Mouse (Mus musculus) neural tube, embryonic 14.5 days (tissue): ENCODE measurements around the gene Gm10203. TPM values are rescaled to one million over a fixed set of nuclear protein-coding genes. Genes with fewer than 3 reads are reported as not detected.

Experiments used
- ATAC-seq: fragments of 200-750 bp; cut with Nextera tagmentation; 2 replicates; pipeline ENCODE4 v1.8.0; 2017; ENCODE audit warnings: low read depth, mild to moderate bottlenecking, moderate TSS enrichment, moderate library complexity
- H3K27ac ChIP-seq: fragments of 300-500 bp; sonication (generic); 2 replicates; pipeline ENCODE4 v1.5.1; 2014; ENCODE audit warnings: low read depth, mild to moderate bottlenecking, control low read depth, low read length, moderate library complexity, mixed read lengths
- H3K27me3 ChIP-seq: fragments of 300-500 bp; sonication (generic); 2 replicates; pipeline ENCODE4 v1.6.1; 2014; ENCODE audit warnings: low read length; ENCODE audit not compliant: control insufficient read depth, insufficient read depth
- H3K36me3 ChIP-seq: fragments of 300-500 bp; sonication (generic); 2 replicates; pipeline ENCODE4 v1.6.1; 2014; ENCODE audit warnings: low read length, mixed read lengths; ENCODE audit not compliant: control insufficient read depth, insufficient read depth
- H3K4me1 ChIP-seq: fragments of 300-500 bp; sonication (generic); 2 replicates; pipeline ENCODE4 v1.6.1; 2014; ENCODE audit warnings: low read length; ENCODE audit not compliant: control insufficient read depth, insufficient read depth
- H3K4me2 ChIP-seq: fragments of 300-500 bp; sonication (generic); 2 replicates; pipeline ENCODE4 v1.6.1; 2014; ENCODE audit warnings: mild to moderate bottlenecking, low read depth, low read length, control low read depth
- H3K4me3 ChIP-seq: fragments of 300-500 bp; sonication (generic); 2 replicates; pipeline ENCODE4 v1.5.1; 2014; ENCODE audit warnings: low read depth, low read length, control low read depth, mixed read lengths
- H3K9ac ChIP-seq: fragments of 300-500 bp; sonication (generic); replicated peaks from 2 replicates; pipeline ENCODE4 v1.6.1; 2014; ENCODE audit warnings: low read depth, mild to moderate bottlenecking, control low read depth, low read length, mixed read lengths
- H3K9me3 ChIP-seq: fragments of 300-500 bp; sonication (generic); 2 replicates; pipeline ENCODE4 v1.6.1; 2016; ENCODE audit warnings: low read length; ENCODE audit not compliant: control insufficient read depth
- WGBS: fragments of 180-500 bp; shearing (Covaris S2); extraction: QIAGEN DNeasy Blood & Tissue Kit; methylation state at CpG from one replicate; pipeline ENCODE4 v1.1.7; 2014; 5-methylcytosine and 5-hydroxymethylcytosine counted together
- polyA plus RNA-seq: library from polyadenylated mRNA; unstranded; fragments of >200 nt; fragmentation: Nextera tagmentation; extraction: Ambion mirVana; gene quantifications from 2 replicates; pipeline ENCODE4 v1.2.1, GENCODE M21; 2014

Gene Gm10203
- polyA plus RNA-seq, 1 experiment from 2014 or later = not detected

DNA sequence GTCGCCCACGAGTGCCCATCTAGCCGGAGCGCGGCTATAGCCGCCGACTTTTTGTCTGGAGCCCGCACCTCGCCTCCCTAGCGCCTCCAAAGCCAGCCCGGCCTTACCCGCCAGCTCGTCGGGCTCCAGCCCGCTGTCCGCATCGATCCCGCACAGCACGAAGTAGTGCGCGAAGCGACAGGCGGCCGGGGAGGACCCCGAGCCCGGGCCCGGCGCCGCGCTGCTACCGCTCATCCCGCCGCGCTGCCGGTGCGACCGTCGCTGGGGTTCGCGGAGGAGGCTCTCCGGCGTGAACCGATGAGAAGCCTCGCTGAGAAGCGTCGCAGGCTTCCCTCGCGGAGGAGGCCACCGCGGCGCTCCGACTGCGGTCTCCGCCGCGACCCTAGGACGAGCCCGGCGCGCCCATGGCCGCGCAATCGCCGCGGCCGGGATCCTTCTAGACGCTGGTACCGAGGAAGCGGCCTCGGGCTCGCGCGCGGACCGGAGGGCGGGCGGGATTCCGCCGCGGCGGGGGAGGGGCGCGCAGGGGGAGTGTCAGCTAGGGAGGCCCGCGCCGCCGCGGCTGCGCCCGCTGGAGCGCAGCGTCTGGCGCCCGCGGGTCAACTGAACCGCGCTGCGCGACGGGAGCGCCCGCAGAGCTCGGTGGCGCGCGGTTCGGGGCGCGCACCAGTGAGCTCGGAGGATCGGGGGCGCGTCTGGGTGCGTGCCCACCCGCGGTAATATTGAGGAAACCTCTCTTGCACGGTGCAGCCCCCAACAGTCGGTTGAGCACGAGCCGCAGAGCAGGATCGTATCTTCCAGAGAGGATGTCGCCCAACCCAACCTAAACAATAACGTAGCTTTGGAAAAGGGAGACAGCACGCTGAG lies 28.7 kb upstream of the Gm10203 start, which contains the start of gene Dennd5b:
TSS of gene Dennd5b (minus strand) at position 605 of the 867 bp plus-strand sequence.
- Histone ChIP-seq H3K27ac (peak within 1 kb of the TSS; percentile 99), H3K9me3 (no peaks in the 10 kb centered on the region), H3K4me3 (peak within 1 kb of the TSS; percentile 93), H3K4me2 (peak within 1 kb of the TSS; percentile 60), H3K4me1 (0 out of 2 replicates have a peak, but pooled peaks cover 8% of the 10 kb centered on the region), H3K9ac (peak within 1 kb of the TSS; percentile 97), H3K27me3 (no peaks in the 10 kb centered on the region), H3K36me3 (no peaks in the 10 kb centered on the region)
- under 1% methylated on average over 113 of the region's 124 CpGs for WGBS
- peak; percentile 93 for ATAC-seq

DNA sequence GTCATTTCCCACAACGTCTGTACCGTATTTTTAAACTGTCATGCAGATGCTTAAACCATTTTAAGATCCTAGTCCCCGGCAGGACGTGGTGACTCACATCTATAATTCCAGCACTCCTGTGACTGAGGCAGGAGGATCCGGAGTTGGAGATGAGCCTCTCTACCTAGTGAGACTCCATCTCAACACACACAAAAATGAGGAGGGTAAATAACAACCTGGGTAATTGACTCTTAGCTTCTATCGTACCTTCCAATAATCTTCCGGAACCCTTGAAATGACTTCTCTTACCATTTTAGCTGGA lies 28.1 kb upstream of the Gm10203 start:
- Histone ChIP-seq H3K9me3 (no peaks in the 10 kb centered on the region), H3K4me2 (peak overlapping the region; percentile 60), H3K4me1 (0 out of 2 replicates have a peak, but pooled peaks cover 8% of the 10 kb centered on the region), H3K9ac (peak overlapping the region; percentile 97), H3K36me3 (no peaks in the 10 kb centered on the region), H3K4me3 (peak overlapping the region; percentile 93), H3K27ac (peak overlapping the region; percentile 99), H3K27me3 (no peaks in the 10 kb centered on the region)
- peak; percentile 50 for ATAC-seq
- 8% methylated on average over 7 of the region's 7 CpGs for WGBS

DNA sequence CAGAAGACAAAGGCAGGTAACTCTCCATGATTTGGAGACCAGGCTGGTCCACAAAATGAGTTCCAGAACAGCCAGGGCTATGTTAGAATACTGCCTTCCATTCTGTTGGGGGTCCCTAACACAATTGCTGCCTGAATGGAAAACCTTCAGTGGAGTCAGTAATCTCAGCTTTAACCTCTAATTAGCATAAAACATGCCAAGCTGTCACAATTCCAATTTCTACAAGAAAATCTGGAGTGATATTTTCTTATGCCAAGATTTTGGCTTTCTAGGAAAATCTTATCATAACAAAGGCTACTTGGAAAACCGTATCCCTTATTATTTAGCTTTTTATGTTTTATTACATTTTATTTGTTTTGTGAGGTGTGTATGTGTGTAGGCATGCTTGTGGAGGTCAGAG lies 26.5 kb upstream of the Gm10203 start:
- H3K9me3 ChIP-seq = no peaks in the 10 kb centered on the region
- ATAC-seq = no peak
- no peak overlapping the region for H3K4me2 ChIP-seq
- 0 out of 2 replicates have a peak, but pooled peaks cover 8% of the 10 kb centered on the region for H3K4me1 ChIP-seq
- no peak overlapping the region for H3K27ac ChIP-seq
- 96% methylated on average over 1 of the region's 1 CpGs for whole genome bisulfite sequencing
- no peak overlapping the region for H3K9ac ChIP-seq
- no peaks in the 10 kb centered on the region for H3K36me3 ChIP-seq
- no peak overlapping the region for H3K4me3 ChIP-seq
- no peaks in the 10 kb centered on the region for H3K27me3 ChIP-seq

DNA sequence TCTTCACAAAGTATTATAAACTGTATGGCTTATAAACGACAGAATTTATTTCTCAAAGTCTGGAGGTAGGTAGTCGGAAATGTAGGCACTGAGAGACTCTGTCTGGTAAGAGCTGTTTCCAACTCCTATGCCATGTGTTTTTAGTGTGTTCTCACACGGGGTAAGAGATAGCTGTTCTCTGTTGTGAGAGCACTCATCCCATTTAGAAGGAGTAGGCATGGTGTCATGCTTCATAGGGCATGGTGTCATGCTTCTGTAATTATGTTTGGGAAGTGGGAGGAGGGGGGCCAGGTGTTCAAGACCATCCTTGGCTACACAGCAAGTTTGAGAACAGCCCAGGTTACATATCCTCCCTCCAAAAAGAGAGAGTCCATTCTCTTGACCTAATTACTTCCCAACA lies 22.4 kb upstream of the Gm10203 start:
- 88% methylated on average over 3 of the region's 3 CpGs for WGBS
- Histone ChIP-seq H3K36me3 (no peaks in the 10 kb centered on the region), H3K4me1 (no peaks in the 10 kb centered on the region), H3K27ac (no peak overlapping the region), H3K27me3 (no peaks in the 10 kb centered on the region), H3K4me3 (no peak overlapping the region), H3K9ac (no peak overlapping the region), H3K4me2 (no peak overlapping the region), H3K9me3 (no peaks in the 10 kb centered on the region)
- no peak for ATAC-seq

DNA sequence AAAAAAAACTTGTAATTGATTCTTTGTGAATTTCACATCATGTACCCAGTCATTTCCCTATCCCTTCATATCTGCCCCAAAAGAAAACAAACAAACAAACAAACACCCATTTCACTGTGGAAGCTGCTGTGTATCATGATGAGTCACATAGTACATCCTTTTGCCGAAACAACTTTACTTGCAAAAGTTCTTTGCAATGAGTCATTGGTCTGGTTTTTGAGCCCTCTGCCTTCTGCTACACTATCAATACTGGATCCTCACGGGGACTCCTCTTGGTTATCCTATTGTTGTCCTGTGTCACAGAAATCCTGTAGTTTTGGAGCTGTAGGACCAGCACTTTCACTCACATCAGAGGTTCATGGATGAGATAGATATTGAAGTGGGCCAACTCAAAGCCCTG lies 21.1 kb upstream of the Gm10203 start:
- WGBS = 84% methylated on average over 2 of the region's 2 CpGs
- Histone ChIP-seq H3K27ac (no peak overlapping the region), H3K4me2 (no peak overlapping the region), H3K4me1 (no peaks in the 10 kb centered on the region), H3K9me3 (no peaks in the 10 kb centered on the region), H3K27me3 (no peaks in the 10 kb centered on the region), H3K4me3 (no peak overlapping the region), H3K9ac (no peak overlapping the region), H3K36me3 (no peaks in the 10 kb centered on the region)
- ATAC-seq = no peak

DNA sequence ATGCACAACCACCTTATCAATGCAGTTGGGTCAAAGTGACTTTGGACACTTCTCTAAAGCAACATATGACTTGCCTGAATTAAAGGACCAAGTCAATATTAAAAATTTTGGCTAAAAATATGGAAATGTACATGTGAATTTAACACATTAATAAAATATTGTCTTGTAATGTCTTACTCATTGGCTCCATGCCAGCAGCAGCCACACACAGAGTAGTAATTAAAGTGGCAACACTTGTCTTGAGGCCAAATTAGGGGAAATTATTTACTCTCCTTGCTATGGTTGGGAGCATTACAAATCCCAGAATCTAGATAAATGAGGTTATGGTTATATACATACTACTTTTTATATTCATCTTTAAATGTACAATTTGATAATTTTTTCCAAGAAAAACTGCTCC lies 13.0 kb upstream of the Gm10203 start:
- no peak overlapping the region for H3K4me2 ChIP-seq
- H3K27ac ChIP-seq = no peak overlapping the region
- H3K4me3 ChIP-seq = no peak overlapping the region
- no peaks in the 10 kb centered on the region for H3K27me3 ChIP-seq
- no peak overlapping the region for H3K9ac ChIP-seq
- ATAC-seq = no peak
- H3K9me3 ChIP-seq = no peaks in the 10 kb centered on the region
- H3K4me1 ChIP-seq = no peaks in the 10 kb centered on the region
- no peaks in the 10 kb centered on the region for H3K36me3 ChIP-seq

DNA sequence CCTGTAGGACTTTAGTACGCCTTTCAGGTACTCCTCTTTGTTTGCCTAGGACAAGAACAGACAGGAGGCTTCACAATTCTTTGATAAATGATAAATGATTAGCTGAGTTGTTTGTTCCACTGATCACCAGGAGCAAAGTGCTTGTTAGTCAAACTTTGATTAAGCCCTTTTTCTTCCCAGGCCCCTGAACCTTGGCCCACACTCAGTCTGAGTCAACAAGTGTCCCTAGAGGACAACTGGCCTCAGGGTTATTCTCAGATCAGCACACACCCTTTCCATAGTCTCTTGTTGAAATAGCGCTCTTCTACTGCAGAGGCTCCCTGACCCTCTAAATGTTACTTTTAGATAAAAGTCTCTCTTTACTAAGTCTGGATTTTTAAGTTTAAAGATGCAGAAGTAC lies 11.0 kb upstream of the Gm10203 start:
- Histone ChIP-seq H3K36me3 (no peaks in the 10 kb centered on the region), H3K4me2 (no peak overlapping the region), H3K4me1 (no peaks in the 10 kb centered on the region), H3K9ac (no peak overlapping the region), H3K4me3 (no peak overlapping the region), H3K27me3 (no peaks in the 10 kb centered on the region), H3K27ac (no peak overlapping the region), H3K9me3 (no peaks in the 10 kb centered on the region)
- WGBS = 73% methylated on average over 2 of the region's 2 CpGs
- ATAC-seq = no peak

DNA sequence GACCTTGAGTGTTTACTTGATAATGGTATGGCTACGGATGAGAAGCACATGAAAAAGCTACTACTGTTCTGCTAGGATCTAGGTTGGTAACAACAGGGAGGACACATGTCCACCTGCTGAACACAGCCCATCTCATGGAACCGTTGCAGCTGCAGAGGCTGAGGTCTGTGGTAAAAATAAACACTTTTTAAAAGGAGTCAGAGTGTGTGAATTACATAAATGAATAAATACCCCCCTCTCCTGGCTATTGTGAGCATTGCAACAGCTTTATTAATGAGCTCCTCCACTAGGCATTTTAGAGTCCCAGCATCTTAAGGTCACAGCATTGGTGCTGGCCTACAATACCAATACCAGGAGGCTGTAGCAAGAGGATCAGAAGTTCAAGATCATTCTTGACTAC lies 10.1 kb upstream of the Gm10203 start:
- Histone ChIP-seq H3K27ac (no peak overlapping the region), H3K9me3 (no peaks in the 10 kb centered on the region), H3K4me2 (no peak overlapping the region), H3K9ac (no peak overlapping the region), H3K4me1 (no peaks in the 10 kb centered on the region), H3K27me3 (no peaks in the 10 kb centered on the region), H3K4me3 (no peak overlapping the region), H3K36me3 (no peaks in the 10 kb centered on the region)
- ATAC-seq = peak; percentile 74
- 47% methylated on average over 2 of the region's 2 CpGs for WGBS

DNA sequence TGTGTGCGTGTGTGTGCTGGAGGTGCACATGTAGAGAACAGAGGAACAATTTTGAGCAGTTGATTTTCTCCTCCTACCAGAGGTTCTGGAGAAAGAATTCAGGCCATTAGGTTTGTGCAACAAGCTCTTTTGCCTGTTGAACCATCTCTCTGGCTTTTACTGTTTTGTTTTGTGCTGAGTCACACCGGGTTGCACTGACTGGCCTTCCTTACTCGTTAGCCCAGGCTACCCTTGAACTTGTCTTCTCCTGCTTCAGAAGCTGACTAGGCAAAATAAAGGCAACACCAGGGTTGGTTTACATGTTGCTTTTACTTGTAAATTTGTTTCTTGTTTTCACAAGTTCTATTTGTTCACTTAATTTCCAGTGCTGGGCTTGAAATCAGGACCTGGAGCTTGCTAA lies 6.9 kb upstream of the Gm10203 start:
- 74% methylated on average over 3 of the region's 3 CpGs for WGBS
- no peaks in the 10 kb centered on the region for H3K9me3 ChIP-seq
- no peak for ATAC-seq

More for the DNA sequence above, 6.9 kb upstream of the Gm10203 start:
- H3K4me3 ChIP-seq = no peak overlapping the region
- no peak overlapping the region for H3K4me2 ChIP-seq
- no peaks in the 10 kb centered on the region for H3K27me3 ChIP-seq
- H3K4me1 ChIP-seq = no peaks in the 10 kb centered on the region
- H3K27ac ChIP-seq = no peak overlapping the region
- H3K9ac ChIP-seq = no peak overlapping the region
- no peaks in the 10 kb centered on the region for H3K36me3 ChIP-seq
